Mouse (Mus musculus): ENCODE measurements around the gene Rnase2a.
"Not testable (repeated sequence)": the region's sequence is repeated elsewhere in the genome, so short reads cannot be mapped to it uniquely, and the experiment has no call there.

Rnase2a gene

DNA sequence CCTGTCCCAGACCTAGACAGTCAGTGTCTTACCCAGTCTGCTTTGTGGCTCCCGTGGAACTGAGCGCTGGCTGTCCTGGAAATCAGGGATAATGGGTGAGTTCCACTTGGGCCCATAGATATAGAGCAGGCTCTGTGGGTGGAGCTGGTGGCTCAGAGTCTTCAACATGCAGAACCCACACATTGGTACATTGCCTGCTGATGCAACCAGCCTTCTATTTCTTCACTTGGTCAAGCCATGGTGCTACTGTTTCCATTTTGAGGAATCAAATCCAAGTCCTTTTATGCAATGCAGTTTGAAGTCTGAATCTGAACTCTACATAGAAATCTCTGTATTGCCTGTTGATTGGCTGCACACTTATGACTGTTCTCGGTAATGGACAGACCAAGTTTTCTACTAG, at the start of gene Rnase2a:
Gene Rnase2a, minus strand, starts transcription at position 72 of the 400 bp plus-strand sequence.
- no peak for DNase-seq (ENCODE audit: extremely low spot score, low read depth, low spot score)

DNA sequence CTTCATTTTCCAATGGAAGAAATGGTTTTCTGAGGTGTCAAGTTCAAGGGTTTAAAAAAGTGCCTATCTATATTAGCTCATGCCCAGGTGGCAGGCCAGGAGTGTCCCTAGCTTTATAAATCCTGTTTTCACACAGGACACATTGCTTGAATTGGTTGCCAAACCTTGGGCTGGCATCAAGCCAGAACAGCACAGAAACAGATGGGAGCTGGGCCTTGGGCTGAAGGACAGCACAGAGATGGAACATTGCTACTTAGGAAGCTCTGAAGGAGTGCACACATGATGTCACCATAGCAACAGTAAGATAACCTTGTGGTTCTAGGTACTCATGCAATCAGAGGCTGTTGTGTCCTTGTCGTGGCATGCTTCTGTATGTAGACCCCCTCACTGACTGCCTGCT, 35.6 kb upstream of the Rnase2a start:
- no peak for DNase-seq (ENCODE audit: extremely low spot score, low read depth, low spot score)

DNA sequence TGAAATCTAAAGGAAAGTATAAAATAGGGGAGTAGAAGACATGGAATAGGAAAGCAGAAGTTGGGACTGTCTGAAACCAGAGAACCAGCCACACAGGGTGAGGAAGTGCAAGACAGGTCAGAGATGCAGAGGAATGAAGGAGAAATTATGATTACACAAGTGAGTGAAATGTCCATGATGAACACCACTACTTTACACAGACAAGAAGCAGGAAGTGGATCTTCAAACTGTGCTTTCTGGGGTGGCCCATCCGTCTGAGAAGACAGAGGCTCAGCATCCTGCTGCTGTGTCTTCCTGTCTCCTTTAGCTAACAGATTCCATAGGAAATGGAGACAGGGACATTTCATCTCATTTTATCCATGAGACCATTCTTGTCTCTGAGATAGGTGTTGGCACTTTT, 22.6 kb upstream of the Rnase2a start:
- DNase-seq (ENCODE audit: extremely low spot score, low read depth, low spot score), result not testable (repeated sequence)

DNA sequence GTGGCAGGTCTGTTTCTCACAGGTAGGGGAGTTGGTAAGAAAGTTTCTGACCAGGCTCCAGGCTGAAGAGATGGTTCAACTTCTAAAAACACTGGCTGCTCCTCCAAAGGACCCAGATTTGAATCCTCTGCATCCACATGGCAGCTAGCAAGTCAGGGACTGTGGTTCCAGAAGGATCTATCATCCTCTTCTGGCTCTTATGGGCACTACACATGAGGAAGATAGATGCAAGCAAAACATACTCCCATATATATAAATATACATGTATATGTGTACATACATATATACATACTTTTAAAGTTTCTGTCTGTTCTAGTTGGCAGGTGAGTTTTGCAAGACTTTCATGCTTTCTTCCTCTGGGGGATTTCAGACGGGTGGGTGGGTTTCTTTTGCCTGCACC, 12.8 kb upstream of the Rnase2a start:
- DNase-seq (ENCODE audit: extremely low spot score, low read depth, low spot score), result no peak

DNA sequence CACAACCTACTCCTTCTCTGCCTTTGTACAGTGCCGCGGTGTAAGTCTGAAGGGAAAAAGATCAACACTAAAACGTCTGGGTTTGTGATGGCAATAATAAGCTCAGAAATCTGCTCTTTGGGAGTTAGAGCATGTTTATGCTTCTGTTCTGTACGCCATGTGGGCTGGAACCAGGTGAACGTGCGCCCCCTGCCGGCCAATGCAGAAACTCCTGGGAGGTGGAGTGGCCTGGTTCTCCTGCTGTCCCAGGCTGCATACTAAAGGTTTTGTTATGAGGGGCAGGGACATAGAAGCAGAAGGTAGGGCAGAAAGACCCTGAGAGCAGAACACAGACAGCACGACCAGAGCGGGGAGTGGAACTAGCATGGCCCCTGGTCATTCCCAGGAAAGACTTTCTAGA, 10.2 kb upstream of the Rnase2a start:
- DNase-seq (ENCODE audit: extremely low spot score, low read depth, low spot score), result no peak

DNA sequence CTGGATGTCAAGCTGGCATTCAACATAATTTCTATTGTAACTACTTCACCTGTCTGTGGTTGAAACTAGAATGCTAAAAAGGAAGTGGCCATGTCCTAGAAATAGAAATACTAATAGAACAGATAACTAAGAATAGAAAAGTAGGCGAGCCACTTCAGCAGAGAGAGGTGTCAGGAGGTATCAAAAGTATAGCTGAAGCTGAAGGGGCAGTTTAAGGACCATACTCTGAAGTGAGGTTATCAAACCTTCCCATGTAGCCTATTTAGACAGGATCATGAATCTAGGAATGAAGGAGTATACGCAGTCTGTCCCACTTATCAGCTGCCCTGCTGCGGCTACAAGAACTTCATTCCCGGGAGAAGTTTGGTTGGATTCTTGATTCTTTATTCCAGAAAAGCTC, 9.8 kb upstream of the Rnase2a start:
- DNase-seq (ENCODE audit: extremely low spot score, low read depth, low spot score), result no peak

DNA sequence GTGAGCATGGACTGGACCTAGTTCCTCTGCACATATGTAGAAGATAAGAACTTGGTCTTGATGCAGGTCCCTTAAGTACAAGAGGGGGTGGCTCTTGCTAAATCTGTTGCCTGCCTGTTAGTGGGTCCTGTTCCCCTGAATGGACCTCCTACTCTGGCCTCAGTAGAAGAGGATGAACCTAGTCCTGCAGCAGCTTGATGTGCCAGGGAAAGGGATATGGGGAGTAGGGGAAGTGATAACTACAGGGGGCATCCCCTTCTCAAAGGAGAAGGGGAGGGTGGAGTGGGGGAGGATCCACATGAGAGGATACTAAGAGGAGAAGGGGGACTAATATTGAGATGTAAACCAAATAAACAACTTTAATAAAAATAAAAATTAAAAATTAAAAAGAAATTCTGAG, 6.5 kb upstream of the Rnase2a start:
- DNase-seq (ENCODE audit: extremely low spot score, low read depth, low spot score), result no peak

DNA sequence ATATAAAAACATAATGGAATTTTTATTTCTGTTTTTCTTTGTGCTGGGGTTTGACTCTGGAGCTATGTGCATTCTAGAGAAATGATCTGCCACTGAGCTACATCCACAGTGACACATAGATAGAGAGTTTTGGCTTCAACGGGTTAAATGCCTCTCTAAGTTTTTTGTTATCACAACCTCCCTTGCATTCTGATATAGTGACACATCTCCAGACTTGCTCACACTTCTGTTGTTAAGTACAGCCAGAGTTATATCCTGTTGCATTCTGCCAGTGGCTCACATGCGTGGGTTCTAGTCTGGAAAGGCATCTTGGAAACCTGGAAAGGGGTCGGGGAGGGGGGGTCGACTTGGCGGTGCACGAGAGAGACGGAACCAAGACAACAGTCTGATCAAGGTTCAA, 3.8 kb upstream of the Rnase2a start:
- DNase-seq (ENCODE audit: extremely low spot score, low read depth, low spot score), result no peak

DNA sequence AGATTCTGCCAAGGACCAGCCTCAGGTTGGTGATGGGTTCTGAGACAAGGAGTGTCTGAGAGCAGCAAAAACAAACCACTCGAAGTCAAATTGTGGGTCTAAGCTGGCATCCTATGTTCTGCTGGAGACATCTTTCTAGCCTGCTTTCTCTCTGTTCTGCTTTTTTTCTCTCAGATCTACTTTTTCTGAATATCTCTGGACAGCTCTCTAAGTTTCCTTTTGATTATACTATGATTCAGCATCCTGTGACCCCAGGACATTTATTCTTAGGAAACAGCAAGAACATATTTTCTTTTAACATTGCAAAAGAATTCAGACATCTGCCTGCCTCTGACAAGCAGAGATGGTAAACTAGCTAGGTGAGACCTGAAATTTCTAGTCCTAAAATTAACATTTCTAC, 2.3 kb downstream of the Rnase2a start:
- no peak for DNase-seq (ENCODE audit: extremely low spot score, low read depth, low spot score)

DNA sequence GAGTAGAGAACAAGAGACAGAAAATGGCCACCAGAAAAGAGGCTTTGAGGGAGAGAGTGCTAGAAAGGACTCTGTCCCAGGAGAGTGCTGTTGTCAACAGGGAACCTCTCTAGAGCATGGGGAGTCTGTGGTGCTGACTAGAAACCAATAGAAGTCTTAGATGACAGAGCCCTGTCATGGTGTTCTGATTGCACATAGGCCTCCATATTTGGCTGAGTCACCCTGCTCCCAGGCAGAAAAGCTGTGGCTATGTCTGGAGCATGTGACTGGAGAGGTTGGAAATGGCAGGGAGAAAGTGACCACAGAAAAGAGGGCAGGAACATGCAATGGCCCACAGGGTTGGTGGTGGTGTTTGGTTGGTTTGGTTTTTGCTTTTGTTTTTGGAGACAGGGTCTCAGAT, 3.7 kb downstream of the Rnase2a start:
- not testable (repeated sequence) for DNase-seq (ENCODE audit: extremely low spot score, low read depth, low spot score)

DNA sequence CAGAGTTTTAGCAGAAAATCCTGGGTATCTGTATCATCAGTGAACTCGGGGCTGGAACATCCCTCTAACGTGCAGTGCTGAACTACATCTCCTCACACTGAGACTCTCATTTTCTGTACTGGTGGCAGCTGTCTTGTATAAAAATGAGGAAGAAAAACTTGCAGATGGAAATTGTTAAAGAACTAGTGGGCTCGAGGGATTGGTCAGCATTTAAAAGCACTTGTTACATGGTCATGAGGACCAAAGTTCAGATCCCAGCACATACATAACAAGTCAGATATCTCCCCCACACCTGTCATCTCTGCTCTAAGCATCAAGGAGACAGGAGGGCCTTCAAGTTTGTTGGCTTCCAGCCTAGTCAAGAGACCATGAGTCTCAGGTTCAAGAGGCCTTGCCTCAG, 5.6 kb downstream of the Rnase2a start:
- no peak for DNase-seq (ENCODE audit: extremely low spot score, low read depth, low spot score)

DNA sequence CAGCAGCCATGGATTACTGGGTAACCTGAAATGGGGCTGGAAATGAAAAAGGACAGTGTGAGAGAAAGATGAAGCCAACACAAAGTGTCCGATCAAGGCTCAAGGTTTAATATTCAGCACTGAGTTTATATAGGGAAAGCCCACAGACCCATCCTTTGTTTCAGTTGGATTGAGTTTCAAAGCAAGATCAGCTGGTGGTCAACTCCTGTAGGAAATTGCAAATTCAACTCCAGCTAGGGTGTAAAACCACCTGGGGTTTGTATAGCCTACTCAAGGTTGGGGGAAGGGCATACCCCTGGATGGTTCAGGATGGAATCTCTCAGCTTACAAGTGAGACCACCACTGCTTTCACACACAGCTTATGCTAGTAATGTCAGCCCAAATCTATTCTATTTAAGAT, 8.2 kb downstream of the Rnase2a start:
- no peak for DNase-seq (ENCODE audit: extremely low spot score, low read depth, low spot score)

DNA sequence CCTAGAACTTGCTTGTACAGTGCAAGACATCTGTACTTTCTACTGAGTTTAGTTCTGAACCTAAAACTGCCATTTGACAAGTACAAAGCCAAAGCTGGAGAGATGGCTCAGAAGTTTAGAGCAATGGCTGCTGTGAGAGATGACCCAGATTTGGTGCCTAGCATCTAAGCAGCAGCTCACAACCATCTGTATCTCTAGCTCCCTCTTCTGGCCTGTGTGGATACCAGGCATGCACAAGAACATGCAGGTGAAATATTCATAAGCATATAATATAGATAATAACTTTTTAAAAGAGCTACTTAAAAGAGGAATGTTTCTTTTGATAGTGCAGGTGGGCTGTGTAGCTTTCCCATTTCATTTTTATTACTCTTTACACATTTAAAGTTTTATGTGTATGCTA, 15.0 kb downstream of the Rnase2a start:
- peak; percentile 20 for DNase-seq (ENCODE audit: extremely low spot score, low read depth, low spot score)

DNA sequence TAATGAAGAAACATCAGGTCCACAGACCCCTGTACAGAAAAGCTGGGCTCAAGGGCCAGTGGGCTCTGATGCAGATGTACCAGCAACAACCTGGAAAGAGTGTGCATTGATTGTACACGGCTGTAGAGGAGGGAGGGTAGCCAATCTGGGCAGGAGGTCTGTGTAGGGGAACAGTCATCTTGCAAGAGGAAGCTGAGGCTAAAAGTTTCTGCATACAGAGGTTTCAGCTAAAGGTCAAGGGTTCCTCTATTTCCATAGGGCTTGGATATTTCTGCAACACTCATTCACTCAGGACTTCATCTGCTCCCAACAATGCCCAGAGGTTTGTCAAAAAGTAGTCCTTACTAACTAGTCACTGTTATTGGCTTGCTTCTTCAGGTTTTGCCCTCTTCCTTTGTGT, 18.4 kb downstream of the Rnase2a start:
- not testable (repeated sequence) for DNase-seq (ENCODE audit: extremely low spot score, low read depth, low spot score)

DNA sequence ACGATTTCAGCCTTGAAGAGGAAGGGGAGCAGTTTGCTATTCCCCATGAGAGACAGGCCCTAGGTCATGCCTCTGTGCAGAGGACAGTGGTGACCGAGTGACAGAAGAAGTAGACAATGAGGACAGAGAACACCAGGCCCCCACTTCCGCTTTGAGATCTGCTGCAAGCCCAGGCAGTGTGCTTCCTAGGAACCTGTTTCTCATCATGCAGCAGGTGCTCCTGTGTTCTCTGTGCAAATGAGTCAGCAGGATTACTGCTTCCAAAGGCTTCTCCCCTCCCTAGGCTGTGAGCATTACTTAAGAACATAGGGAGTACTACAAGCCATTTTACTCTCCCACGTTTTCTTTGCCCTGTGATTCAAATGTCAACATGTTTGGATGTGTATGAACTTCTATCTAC, 26.3 kb downstream of the Rnase2a start:
- not testable (repeated sequence) for DNase-seq (ENCODE audit: extremely low spot score, low read depth, low spot score)

DNA sequence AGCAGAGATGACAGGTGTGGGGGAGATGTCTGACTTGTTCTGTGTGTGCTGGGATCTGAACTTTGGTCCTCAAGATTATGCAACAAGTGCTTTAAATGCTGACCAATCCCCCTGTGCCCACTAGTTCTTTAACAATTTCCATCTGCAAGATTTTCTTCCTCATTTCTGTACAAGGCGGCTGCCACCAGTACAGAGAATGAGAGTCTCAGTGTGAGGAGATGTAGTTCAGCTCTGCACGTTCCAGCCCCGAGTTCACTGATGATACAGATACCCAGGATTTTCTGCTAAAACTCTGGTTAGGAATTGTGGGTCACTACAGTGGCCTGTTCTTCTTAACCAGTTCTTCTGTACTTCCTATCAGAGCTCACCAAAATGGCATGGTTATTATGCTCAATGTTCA, 35.8 kb downstream of the Rnase2a start:
- DNase-seq (ENCODE audit: extremely low spot score, low read depth, low spot score), result not testable (repeated sequence)

Data from hindlimb bud, embryonic 11.5 days (tissue).